Mouse (Mus musculus): ENCODE measurements at regions not wholly inside any gene's neighbourhood (a gene's known extent, or its start where the extent isn't known, plus 50 kb on each side); places are given as distances from the start of the nearest gene placed in this dataset.

DNA sequence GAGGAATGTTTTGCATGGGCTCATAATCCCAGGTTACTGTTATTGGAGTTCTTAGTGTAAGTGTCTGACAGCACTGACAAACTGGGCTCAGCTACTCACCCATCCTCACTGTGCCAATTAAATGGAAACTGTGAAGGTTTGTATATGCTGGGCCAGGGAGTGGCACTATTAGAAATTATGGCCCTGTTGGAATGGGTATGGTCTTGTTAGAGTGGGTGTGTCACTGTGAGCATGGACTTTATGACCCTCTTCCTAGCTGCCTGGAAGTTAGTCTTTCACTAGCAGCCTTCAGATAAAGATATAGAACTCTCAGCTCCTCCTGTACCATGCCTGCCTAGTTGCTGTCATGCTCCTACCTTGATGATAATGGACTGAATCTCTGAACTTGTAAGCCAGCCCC is 464.3 kb downstream of the Adam3 start:
- H3K36me3 ChIP-seq (ENCODE audit: control insufficient read depth in 1 of 2, insufficient read depth in 2 of 2, low read length in 2 of 2), result no peaks in the 10 kb centered on the region
- DNase-seq (ENCODE audit: low read depth, low spot score), result no peak
- H3K4me1 ChIP-seq (ENCODE audit: control insufficient read depth in 1 of 2, insufficient read depth in 2 of 2, low read length in 2 of 2), result no peaks in the 10 kb centered on the region
- no peaks in the 10 kb centered on the region for H3K79me2 ChIP-seq (ENCODE audit: control insufficient read depth, insufficient read depth, low read length, poor library complexity)
- no peaks in the 10 kb centered on the region; the same call in 1 of the 2 replicates for H3K9me3 ChIP-seq (replicated peaks; ENCODE audit: insufficient read depth, low read length)
- no peaks in the 10 kb centered on the region for H3K27me3 ChIP-seq (ENCODE audit: control insufficient read depth in 1 of 2, insufficient read depth in 2 of 2, low read length in 2 of 2)
- TF ChIP-seq ZNF384 (IDR thresholded peaks at IDR 0.05; ENCODE audit: low read depth, low read length) (no peak), ZKSCAN1 (IDR thresholded peaks at IDR 0.05; ENCODE audit: low read depth, low read length) (no peak), GABPA (IDR thresholded peaks at IDR 0.05; ENCODE audit: low read depth, low read length) (no peak), SMC3 (IDR thresholded peaks at IDR 0.05; ENCODE audit: low read depth, low read length) (no peak), SIN3A (IDR thresholded peaks at IDR 0.05; ENCODE audit: low read length) (no peak), POLR2AphosphoS5 (IDR thresholded peaks at IDR 0.05; ENCODE audit: borderline replicate concordance, low read depth, low read length) (no peak), NRF1 (IDR thresholded peaks at IDR 0.05; ENCODE audit: insufficient read depth, low read depth, low read length, poor library complexity, severe bottlenecking) (no peak), UBTF (IDR thresholded peaks at IDR 0.05; ENCODE audit: borderline replicate concordance, insufficient read depth, low read depth, low read length) (no peak)
- H3K27ac ChIP-seq (ENCODE audit: control insufficient read depth, low read depth, low read length), result no peak overlapping the region
- H3K9ac ChIP-seq (ENCODE audit: control insufficient read depth, low read depth, low read length, poor library complexity, severe bottlenecking), result no peak overlapping the region
- no peak overlapping the region for H3K4me3 ChIP-seq (ENCODE audit: control insufficient read depth in 1 of 2, insufficient read depth in 1 of 2, low read depth in 2 of 2, low read length in 2 of 2)

DNA sequence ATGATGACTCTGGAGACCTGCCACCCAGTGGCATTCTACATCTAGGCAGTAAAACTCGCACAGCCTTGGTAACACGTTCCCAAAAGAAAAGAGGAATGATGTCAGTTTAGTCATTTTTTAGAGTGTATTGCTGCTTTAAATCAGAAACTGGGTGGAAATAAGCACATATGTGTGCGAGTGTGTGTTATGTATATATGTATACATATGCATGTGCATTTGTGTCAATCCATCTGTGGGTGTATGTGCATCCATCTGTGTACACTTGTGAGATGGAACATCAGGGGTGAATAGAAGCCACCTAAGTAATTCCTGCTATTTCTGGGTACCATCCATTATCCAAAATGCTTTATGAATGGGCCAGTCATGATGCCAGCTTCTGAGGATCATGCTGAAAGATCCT is 467.0 kb downstream of the Adam3 start:
- H3K27ac ChIP-seq (ENCODE audit: control insufficient read depth, low read depth, low read length), result no peak overlapping the region
- no peak overlapping the region for H3K4me3 ChIP-seq (ENCODE audit: control insufficient read depth in 1 of 2, insufficient read depth in 1 of 2, low read depth in 2 of 2, low read length in 2 of 2)
- no peaks in the 10 kb centered on the region for H3K79me2 ChIP-seq (ENCODE audit: control insufficient read depth, insufficient read depth, low read length, poor library complexity)
- no peaks in the 10 kb centered on the region for H3K27me3 ChIP-seq (ENCODE audit: control insufficient read depth in 1 of 2, insufficient read depth in 2 of 2, low read length in 2 of 2)
- H3K36me3 ChIP-seq (ENCODE audit: control insufficient read depth in 1 of 2, insufficient read depth in 2 of 2, low read length in 2 of 2), result no peaks in the 10 kb centered on the region
- H3K9ac ChIP-seq (ENCODE audit: control insufficient read depth, low read depth, low read length, poor library complexity, severe bottlenecking), result no peak overlapping the region
- DNase-seq (ENCODE audit: low read depth, low spot score), result no peak
- no peaks in the 10 kb centered on the region; the same call in 1 of the 2 replicates for H3K9me3 ChIP-seq (replicated peaks; ENCODE audit: insufficient read depth, low read length)
- no peak for TF ChIP-seq ZKSCAN1 (IDR thresholded peaks at IDR 0.05; ENCODE audit: low read depth, low read length)
- TF ChIP-seq CTCF (IDR thresholded peaks at IDR 0.05 in 2 of 3, conservative IDR thresholded peaks at IDR 0.05 in 1 of 3; ENCODE audit: control insufficient read depth in 1 of 3, insufficient read depth in 1 of 3, low read depth in 2 of 3, low read length in 3 of 3, poor library complexity in 1 of 3, severe bottlenecking in 1 of 3), result no peak
- TF ChIP-seq SMC3 (IDR thresholded peaks at IDR 0.05; ENCODE audit: low read depth, low read length), result no peak
- TF ChIP-seq USF2 (IDR thresholded peaks at IDR 0.05; ENCODE audit: borderline replicate concordance in 1 of 2, insufficient read depth in 1 of 2, low read depth in 1 of 2, low read length in 2 of 2), result no peak
- TF ChIP-seq BHLHE40 (IDR thresholded peaks at IDR 0.05; ENCODE audit: borderline replicate concordance, low read depth, low read length), result no peak
- TF ChIP-seq ELF1 (IDR thresholded peaks at IDR 0.05; ENCODE audit: low read depth, low read length), result no peak
- no peak for TF ChIP-seq JUND (IDR thresholded peaks at IDR 0.05; ENCODE audit: low read depth, low read length)
- no peak for TF ChIP-seq CHD1 (IDR thresholded peaks at IDR 0.05; ENCODE audit: low read depth, low read length)
- no peak for TF ChIP-seq POLR2A (IDR thresholded peaks at IDR 0.05; ENCODE audit: control insufficient read depth in 1 of 2, insufficient read depth in 1 of 2, low read depth in 1 of 2, low read length in 2 of 2, poor library complexity in 1 of 2)
- no peak for TF ChIP-seq MYC (IDR thresholded peaks at IDR 0.05; ENCODE audit: low read depth, low read length)
- TF ChIP-seq MYB (IDR thresholded peaks at IDR 0.05; ENCODE audit: low read depth, low read length), result no peak
- no peak for TF ChIP-seq MAZ (IDR thresholded peaks at IDR 0.05; ENCODE audit: low read depth, low read length)
- TF ChIP-seq MAX (IDR thresholded peaks at IDR 0.05; ENCODE audit: low read length), result no peak
- TF ChIP-seq RCOR1 (IDR thresholded peaks at IDR 0.05; ENCODE audit: low read depth, low read length), result no peak
- no peak for TF ChIP-seq NELFE (IDR thresholded peaks at IDR 0.05; ENCODE audit: low read depth, low read length)
- no peak for TF ChIP-seq ETS1 (IDR thresholded peaks at IDR 0.05; ENCODE audit: low read depth, low read length)
- TF ChIP-seq EP300 (IDR thresholded peaks at IDR 0.05; ENCODE audit: low read depth in 1 of 2, low read length in 2 of 2), result no peak
- no peaks in the 10 kb centered on the region for H3K4me1 ChIP-seq (ENCODE audit: control insufficient read depth in 1 of 2, insufficient read depth in 2 of 2, low read length in 2 of 2)
